ENCODE assay signal across 9 mouse cellular contexts in genomic region chr10:121429089-121429488, GRCm38 (mm10). TPM values are rescaled to one million over a fixed set of nuclear protein-coding genes. Genes with fewer than 3 reads are reported as not detected.
A peak's percentile ranks its signal among the peaks of the same experiment; 100 is the strongest.
DNase-seq lines count a peak whose midpoint lies in the region; ATAC-seq and TF ChIP-seq lines count a peak whose summit lies in the region.
"Had no signal": no experiment of that assay in that cellular context is flagged by ENCODE, and none has a peak within 500 bp of the region (broad histone marks: within the 10 kb centered on the region; RNA-seq: fewer than 3 reads in every experiment).

No protein-coding gene starts in this region.

- H3K4me2 ChIP-seq in hindbrain, embryonic 15.5 days = no peak overlapping the region
- H3K4me2 ChIP-seq in liver, embryonic 12.5 days = peak overlapping the region; percentile 58; the same call in 1 of the 2 replicates
- H3K4me2 ChIP-seq in stomach, embryonic 16.5 days (ENCODE audit: low read depth, low read length) = no peak overlapping the region

- H3K36me3 ChIP-seq in embryonic facial prominence, embryonic 10.5 days (replicated peaks) = 0 out of 2 replicates have a peak, but pooled peaks cover 2% of the 10 kb centered on the region
- no peaks in the 10 kb centered on the region for H3K36me3 ChIP-seq in hindbrain, embryonic 15.5 days
- H3K36me3 ChIP-seq in liver, embryonic 12.5 days = no peaks in the 10 kb centered on the region
- no peaks in the 10 kb centered on the region for H3K36me3 ChIP-seq in stomach, embryonic 16.5 days (ENCODE audit: control insufficient read depth, insufficient read depth, low read length)

- H3K27me3 ChIP-seq in Patski = no peaks in the 10 kb centered on the region
- no peaks in the 10 kb centered on the region for H3K27me3 ChIP-seq in embryonic facial prominence, embryonic 10.5 days (replicated peaks; ENCODE audit: low read depth, poor library complexity, severe bottlenecking)
- no peaks in the 10 kb centered on the region for H3K27me3 ChIP-seq in hindbrain, embryonic 15.5 days
- no peaks in the 10 kb centered on the region for H3K27me3 ChIP-seq in liver, embryonic 12.5 days (replicated peaks)
- no peaks in the 10 kb centered on the region for H3K27me3 ChIP-seq in stomach, embryonic 16.5 days (ENCODE audit: control insufficient read depth, insufficient read depth, low read length)

- in situ Hi-C loops in Patski (cut with MboI; ENCODE audit: low pct_unique_long_range_greater_than_20kb) = no loop called here

- peak; percentile 72 for ATAC-seq in Patski
- ATAC-seq in hindbrain, embryonic 15.5 days (ENCODE audit: low FRiP score, low read depth) = no peak; the same call in 1 of the 2 replicates
- ATAC-seq in liver, embryonic 12.5 days = peak; percentile 22; the same call in 1 of the 2 replicates
- ATAC-seq in stomach, embryonic 16.5 days (ENCODE audit: insufficient read depth, low FRiP score) = peak; percentile 61
- ATAC-seq in cerebellum, adult (ENCODE audit: insufficient number of reproducible peaks, low FRiP score, low TSS enrichment) = no peak

- no peaks in the 10 kb centered on the region for H3K9me3 ChIP-seq in embryonic facial prominence, embryonic 10.5 days
- H3K9me3 ChIP-seq in hindbrain, embryonic 15.5 days = no peaks in the 10 kb centered on the region
- H3K9me3 ChIP-seq in liver, embryonic 12.5 days (replicated peaks) = no peaks in the 10 kb centered on the region
- H3K9me3 ChIP-seq in stomach, embryonic 16.5 days (replicated peaks; ENCODE audit: control insufficient read depth, low read length) = no peaks in the 10 kb centered on the region

- POLR2A ChIA-PET in Patski (lab: Charles Lee) = interaction anchor here (0.7 kb wide), 1 partner anchor 477 kb away, joined by 6 read pairs; no protein-coding TSS in a partner anchor

- TF ChIP-seq CTCF in Patski (IDR thresholded peaks at IDR 0.05) = no peak

- peaks cover 83% of the 10 kb centered on the region for H3K4me1 ChIP-seq in embryonic facial prominence, embryonic 10.5 days
- peaks cover 49% of the 10 kb centered on the region for H3K4me1 ChIP-seq in hindbrain, embryonic 15.5 days (replicated peaks)
- H3K4me1 ChIP-seq in liver, embryonic 12.5 days = peaks cover 89% of the 10 kb centered on the region
- peaks cover 56% of the 10 kb centered on the region for H3K4me1 ChIP-seq in stomach, embryonic 16.5 days (ENCODE audit: control insufficient read depth, insufficient read depth, low read length)

- no peak for DNase-seq in Patski (ENCODE audit: low read depth, low spot score)
- peak; percentile 59 for DNase-seq in embryonic facial prominence, embryonic 10.5 days (ENCODE audit: low spot score)
- DNase-seq in cerebellum, adult 9-11 months = no peak
- no peak for DNase-seq in gastrocnemius, adult 18-20 months (ENCODE audit: low spot score)

- 35% methylated on average over 2 of the region's 2 CpGs for WGBS in embryonic facial prominence, embryonic 10.5 days
- WGBS in hindbrain, embryonic 15.5 days = 41% methylated on average over 2 of the region's 2 CpGs
- WGBS in liver, embryonic 12.5 days (ENCODE audit: insufficient replicate concordance) = 30% methylated on average over 2 of the region's 2 CpGs
- WGBS in stomach, embryonic 16.5 days = 23% methylated on average over 2 of the region's 2 CpGs

- no peak overlapping the region for H3K4me3 ChIP-seq in embryonic facial prominence, embryonic 10.5 days
- no peak overlapping the region for H3K4me3 ChIP-seq in hindbrain, embryonic 15.5 days
- H3K4me3 ChIP-seq in liver, embryonic 12.5 days = no peak overlapping the region
- H3K4me3 ChIP-seq in stomach, embryonic 16.5 days (replicated peaks; ENCODE audit: low read length) = no peak overlapping the region
- H3K4me3 ChIP-seq: erythroblast, embryonic 14.5 days had no signal

- H3K9ac ChIP-seq in hindbrain, embryonic 15.5 days = no peak overlapping the region
- no peak overlapping the region for H3K9ac ChIP-seq in liver, embryonic 12.5 days
- no peak overlapping the region for H3K9ac ChIP-seq in stomach, embryonic 16.5 days (ENCODE audit: low read length)

- CTCF ChIA-PET in Patski (lab: Charles Lee) = interaction anchor here (1.2 to 4.6 kb wide), 4 partner anchors 9 to 47 kb away, joined by 3 to 18 read pairs (median 4); partner anchors contain the start of gene Rassf3

- H3K27ac ChIP-seq in embryonic facial prominence, embryonic 10.5 days (replicated peaks) = peak overlapping the region; percentile 85
- peak overlapping the region; percentile 45; the same call in 1 of the 2 replicates for H3K27ac ChIP-seq in hindbrain, embryonic 15.5 days (replicated peaks)
- peak overlapping the region; percentile 46; the same call in 1 of the 2 replicates for H3K27ac ChIP-seq in liver, embryonic 12.5 days
- peak overlapping the region; percentile 95 for H3K27ac ChIP-seq in stomach, embryonic 16.5 days (ENCODE audit: low read length)

RNA-seq across cellular contexts. Expression of gene Rassf3, which starts 47.1 kb away (rescaled TPM):
- 27.0 TPM for polyA plus RNA-seq in Patski (2021)
- 15.8 and 19.4 TPM in 2 replicates for polyA plus RNA-seq in embryonic facial prominence, embryonic 10.5 days (2016; fragmentation: Nextera tagmentation; extraction: Ambion mirVana)
- polyA plus RNA-seq in hindbrain, embryonic 15.5 days (2015; fragmentation: Nextera tagmentation; extraction: Ambion mirVana) = 5.1 TPM in 2 replicates
- polyA plus RNA-seq in liver, embryonic 12.5 days (2016; fragmentation: Nextera tagmentation; extraction: Ambion mirVana) = 12.3 and 12.8 TPM in 2 replicates
- 21.3 and 22.0 TPM in 2 replicates for polyA plus RNA-seq in stomach, embryonic 16.5 days (2015; fragmentation: Nextera tagmentation; extraction: Ambion mirVana)
- total RNA-seq in gastrocnemius, adult 18-20 months (2021) = 10 to 100 TPM; 34.7 to 47.5 TPM

Comparison
In these comparisons a context has a peak if more than half of its experiments do, and no peak if none do; other contexts are left out.
1. ATAC-seq: peak in Patski (single experiment), liver, embryonic 12.5 days (single experiment) and stomach, embryonic 16.5 days (single experiment); none in hindbrain, embryonic 15.5 days (single experiment) and cerebellum, adult (single experiment).
2. H3K27ac ChIP-seq: peak in every context shown above with its lines; median percentile 95 in stomach, embryonic 16.5 days; 85 in embryonic facial prominence, embryonic 10.5 days; 46 in liver, embryonic 12.5 days; 45 in hindbrain, embryonic 15.5 days.